Mouse (Mus musculus) lung, embryonic 14.5 days (tissue): Measurements from ENCODE around the gene Oprd1. TPM values are rescaled to one million over a fixed set of nuclear protein-coding genes. Genes with fewer than 3 reads are reported as not detected.
A peak's percentile ranks its signal among the peaks of the same experiment; 100 is the strongest.

ENCODE experiments used
- ATAC-seq: fragments of 200-750 bp; cut with Nextera tagmentation; 2 replicates; pipeline ENCODE4 v1.8.0; 2017; ENCODE audit warnings: mild to moderate bottlenecking, moderate TSS enrichment, moderate library complexity; ENCODE audit not compliant: insufficient read depth
- DNase-seq: peaks from one replicate; pipeline ENCODE4 v3.0.0-alpha.2; 2015
- H3K27ac ChIP-seq: fragments of 300-500 bp; sonication (generic); 2 replicates; pipeline ENCODE4 v1.5.1; 2014; ENCODE audit warnings: low read depth, mild to moderate bottlenecking, moderate library complexity
- H3K27me3 ChIP-seq: fragments of 300-500 bp; sonication (generic); 2 replicates; pipeline ENCODE4 v1.6.1; 2014; ENCODE audit warnings: low read length, control low read depth; ENCODE audit not compliant: insufficient read depth
- H3K36me3 ChIP-seq: fragments of 300-500 bp; sonication (generic); 2 replicates; pipeline ENCODE4 v1.6.1; 2014; ENCODE audit warnings: control low read depth; ENCODE audit not compliant: insufficient read depth
- H3K4me1 ChIP-seq: fragments of 300-500 bp; sonication (generic); 2 replicates; pipeline ENCODE4 v1.6.1; 2014; ENCODE audit warnings: antibody characterized with exemption, control low read depth; ENCODE audit not compliant: insufficient read depth
- H3K4me2 ChIP-seq: fragments of 300-500 bp; sonication (generic); 2 replicates; pipeline ENCODE4 v1.6.1; 2014; ENCODE audit warnings: mild to moderate bottlenecking
- H3K4me3 ChIP-seq: fragments of 300-500 bp; sonication (generic); 2 replicates; pipeline ENCODE4 v1.5.1; 2014; ENCODE audit warnings: low read depth, low read length
- H3K9ac ChIP-seq: fragments of 300-500 bp; sonication (generic); 2 replicates; pipeline ENCODE4 v1.6.1; 2014
- H3K9me3 ChIP-seq: fragments of 300-500 bp; sonication (generic); 2 replicates; pipeline ENCODE4 v1.6.1; 2016; ENCODE audit warnings: low read depth, low read length, control low read depth
- CTCF ChIP-seq: IDR thresholded peaks from 2 replicates; pipeline ENCODE4 v1.5.1; 2016; ENCODE audit warnings: antibody characterized with exemption, low read depth
- WGBS: fragments of 180-500 bp; shearing (Covaris S2); extraction: QIAGEN DNeasy Blood & Tissue Kit; methylation state at CpG from one replicate; pipeline ENCODE4 v1.1.7; 2014; 5-methylcytosine and 5-hydroxymethylcytosine counted together
- polyA plus RNA-seq: library from polyadenylated mRNA; unstranded; fragments of >200 nt; fragmentation: Nextera tagmentation; extraction: Ambion mirVana; gene quantifications from 2 replicates; pipeline ENCODE4 v1.2.1, GENCODE M21; 2014

Oprd1 gene
- polyA plus RNA-seq, 1 experiment from 2014 or later, result 0.04 TPM

DNA sequence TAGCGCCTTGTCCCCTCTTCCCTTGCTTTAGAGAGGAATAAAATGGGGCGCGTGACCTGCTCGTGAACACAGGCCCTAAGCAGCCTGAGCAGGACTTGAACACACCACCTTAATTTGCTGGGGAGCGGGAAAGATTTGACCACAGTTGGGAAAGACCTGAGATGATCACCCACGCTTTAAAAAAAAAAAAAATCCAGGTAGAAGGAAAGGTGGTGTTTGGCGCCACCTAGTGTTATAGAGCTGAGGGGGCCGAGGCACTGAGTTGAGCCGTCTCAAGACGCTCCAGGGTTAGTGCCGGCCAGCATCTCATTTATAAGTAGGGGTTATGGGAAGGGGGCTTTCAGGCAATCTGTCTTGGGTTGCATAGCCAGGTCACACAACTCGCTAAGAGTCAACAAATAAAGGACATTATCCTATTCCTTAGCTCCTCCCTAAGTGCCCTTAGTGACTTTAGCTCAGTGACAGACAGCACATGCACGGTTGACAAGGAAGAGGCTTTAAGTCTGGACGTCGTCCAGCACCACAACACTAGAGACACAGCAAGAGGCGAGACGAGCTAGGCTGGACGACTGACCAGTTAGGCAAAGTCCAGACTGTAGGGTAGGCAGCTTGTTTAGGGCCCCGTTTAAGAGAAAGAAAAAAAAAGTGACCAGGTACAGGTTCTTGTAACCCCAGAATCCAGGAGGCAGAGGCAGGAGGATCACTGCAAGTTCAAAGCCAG lies 64.6 kb downstream of the Oprd1 start:
- H3K9me3 ChIP-seq, result no peaks in the 10 kb centered on the region
- no peak overlapping the region for H3K9ac ChIP-seq
- H3K4me1 ChIP-seq, result peaks cover 4% of the 10 kb centered on the region; the same call in 1 of the 2 replicates
- H3K36me3 ChIP-seq, result no peaks in the 10 kb centered on the region
- peak; percentile 87 for TF ChIP-seq CTCF
- H3K4me2 ChIP-seq, result 0 out of 2 replicates have a peak overlapping the region, but pooled peaks have one; percentile 23
- ATAC-seq (no peak), DNase-seq (peak; percentile 88)
- H3K27me3 ChIP-seq, result no peaks in the 10 kb centered on the region
- H3K27ac ChIP-seq, result no peak overlapping the region
- 12% methylated on average over 19 of the region's 19 CpGs for WGBS
- H3K4me3 ChIP-seq, result no peak overlapping the region

DNA sequence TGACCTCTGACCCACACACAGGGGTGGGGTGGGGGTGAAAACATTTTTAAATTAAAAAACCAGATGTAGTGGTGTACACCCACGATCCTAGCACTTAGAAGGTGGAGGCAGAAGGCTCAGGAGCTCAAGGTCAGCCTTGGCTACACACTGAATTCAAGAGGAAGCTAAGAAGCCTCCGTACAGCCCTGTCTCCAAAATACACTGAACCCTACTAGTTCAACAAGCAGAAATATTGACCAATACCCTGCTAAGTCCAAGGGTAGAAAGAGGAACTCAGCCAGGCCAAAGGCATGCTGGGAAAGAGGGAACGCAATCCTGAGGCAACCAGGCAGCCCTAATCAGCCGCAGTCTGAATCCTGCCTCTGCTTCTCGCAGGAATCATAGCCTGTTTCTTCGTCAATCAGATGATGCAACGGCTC lies 66.0 kb downstream of the Oprd1 start:
- 57% methylated on average over 7 of the region's 7 CpGs for WGBS
- Histone ChIP-seq H3K27ac (no peak overlapping the region), H3K9me3 (no peaks in the 10 kb centered on the region), H3K9ac (no peak overlapping the region), H3K27me3 (no peaks in the 10 kb centered on the region), H3K36me3 (no peaks in the 10 kb centered on the region), H3K4me3 (no peak overlapping the region), H3K4me1 (peaks cover 4% of the 10 kb centered on the region; the same call in 1 of the 2 replicates), H3K4me2 (0 out of 2 replicates have a peak overlapping the region, but pooled peaks have one; percentile 10)
- TF ChIP-seq CTCF, result no peak
- peak; percentile 26 for DNase-seq
- no peak for ATAC-seq

DNA sequence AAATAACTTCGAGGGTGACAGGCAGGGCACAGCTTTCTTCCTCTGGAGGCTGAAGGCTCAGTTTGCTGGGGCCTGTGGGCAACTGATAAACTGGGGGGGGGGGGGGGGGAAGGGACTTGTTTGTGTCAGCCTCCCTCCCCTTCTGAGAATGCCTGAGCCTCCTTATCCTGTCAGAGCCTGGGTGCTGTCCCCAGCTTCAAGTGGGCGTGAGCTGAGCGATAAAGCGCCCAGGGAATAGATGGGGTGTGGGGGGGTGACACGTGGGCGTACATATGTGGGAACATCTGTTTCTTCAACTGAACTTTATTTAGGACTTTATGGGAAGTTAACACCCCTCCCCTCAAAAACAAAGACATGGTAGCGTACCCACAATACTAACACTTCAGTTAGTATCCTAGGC lies 66.8 kb downstream of the Oprd1 start:
- 60% methylated on average over 7 of the region's 7 CpGs for WGBS
- H3K4me3 ChIP-seq, result no peak overlapping the region

DNA sequence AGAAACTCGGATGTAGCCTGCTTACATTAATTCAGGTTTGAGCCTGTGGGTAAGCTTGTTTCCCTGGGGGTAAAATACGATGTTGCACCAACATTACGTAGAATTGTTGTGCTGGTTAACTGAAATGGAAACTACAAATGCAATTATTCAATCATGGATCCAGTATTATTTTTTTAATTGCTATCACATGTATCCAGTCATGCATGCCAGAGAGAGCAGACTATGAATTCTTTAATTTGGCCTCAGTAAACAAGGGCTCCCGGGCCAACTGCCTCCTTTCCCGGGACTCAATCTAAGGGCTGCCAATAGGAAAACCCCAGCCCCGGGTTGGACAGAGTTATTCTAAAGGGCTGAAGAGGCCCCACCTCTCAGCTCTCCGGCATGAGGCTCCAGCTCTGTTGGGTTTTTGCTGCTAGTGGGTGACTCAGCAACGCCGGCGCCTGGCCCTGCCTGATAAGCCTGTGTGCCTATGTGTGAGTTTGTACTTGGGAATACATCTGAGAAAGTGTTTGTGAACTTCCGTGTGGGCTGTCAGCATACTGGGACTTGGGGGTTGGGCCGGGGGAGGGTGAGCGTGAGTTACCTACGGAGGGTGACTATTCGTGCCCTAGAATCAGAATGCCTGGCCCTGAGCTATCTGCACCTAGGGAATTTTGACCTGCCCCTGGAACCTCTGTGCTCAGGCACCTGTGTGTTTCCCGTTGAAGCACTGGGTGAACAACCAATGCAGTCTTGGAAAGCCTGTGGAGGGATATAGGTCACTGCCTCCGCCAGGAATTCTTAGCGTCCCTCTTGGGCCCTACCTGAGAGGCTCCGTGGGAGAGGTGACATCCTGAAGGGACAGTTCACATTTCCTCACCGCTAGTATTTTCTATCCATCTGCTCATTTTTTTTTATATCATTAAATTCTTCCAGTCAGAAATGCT lies 67.5 kb downstream of the Oprd1 start:
- Histone ChIP-seq H3K4me3 (peak overlapping the region; percentile 6; the same call in 1 of the 2 replicates), H3K4me2 (peak overlapping the region; percentile 49), H3K27ac (peak overlapping the region; percentile 87), H3K9ac (no peak overlapping the region), H3K4me1 (peaks cover 4% of the 10 kb centered on the region; the same call in 1 of the 2 replicates), H3K27me3 (no peaks in the 10 kb centered on the region), H3K36me3 (no peaks in the 10 kb centered on the region), H3K9me3 (no peaks in the 10 kb centered on the region)
- ATAC-seq, result peak; percentile 39
- 23% methylated on average over 20 of the region's 20 CpGs for WGBS
- peak; percentile 75 for DNase-seq
- TF ChIP-seq CTCF, result no peak

More for the DNA sequence above, 66.8 kb downstream of the Oprd1 start:
- DNase-seq (no peak), ATAC-seq (no peak)
- Histone ChIP-seq H3K27ac (peak overlapping the region; percentile 87), H3K9ac (no peak overlapping the region; the same call in 1 of the 2 replicates), H3K36me3 (no peaks in the 10 kb centered on the region), H3K27me3 (no peaks in the 10 kb centered on the region), H3K4me1 (peaks cover 4% of the 10 kb centered on the region; the same call in 1 of the 2 replicates), H3K4me2 (peak overlapping the region; percentile 49), H3K9me3 (no peaks in the 10 kb centered on the region)
- no peak for TF ChIP-seq CTCF

DNA sequence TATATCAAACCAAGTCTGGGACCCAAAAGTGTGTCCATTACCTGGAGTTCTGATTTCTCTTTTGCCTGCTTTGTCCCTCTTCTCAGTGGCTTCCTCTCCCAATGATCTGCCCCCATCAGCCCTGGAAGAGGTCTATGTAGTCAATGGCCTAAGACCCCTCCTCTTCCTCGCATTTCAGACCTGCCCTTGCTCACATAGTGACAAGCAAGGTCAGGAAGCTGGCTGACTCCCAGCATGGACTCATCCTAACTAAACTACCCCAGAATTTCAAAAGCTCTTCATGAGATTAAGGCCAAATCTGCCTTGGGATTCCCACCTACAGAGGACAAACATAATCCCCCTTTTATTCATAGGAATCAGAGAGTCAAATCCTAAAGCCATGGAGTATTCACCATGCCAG lies 68.5 kb downstream of the Oprd1 start:
- H3K27ac ChIP-seq, result peak overlapping the region; percentile 87

DNA sequence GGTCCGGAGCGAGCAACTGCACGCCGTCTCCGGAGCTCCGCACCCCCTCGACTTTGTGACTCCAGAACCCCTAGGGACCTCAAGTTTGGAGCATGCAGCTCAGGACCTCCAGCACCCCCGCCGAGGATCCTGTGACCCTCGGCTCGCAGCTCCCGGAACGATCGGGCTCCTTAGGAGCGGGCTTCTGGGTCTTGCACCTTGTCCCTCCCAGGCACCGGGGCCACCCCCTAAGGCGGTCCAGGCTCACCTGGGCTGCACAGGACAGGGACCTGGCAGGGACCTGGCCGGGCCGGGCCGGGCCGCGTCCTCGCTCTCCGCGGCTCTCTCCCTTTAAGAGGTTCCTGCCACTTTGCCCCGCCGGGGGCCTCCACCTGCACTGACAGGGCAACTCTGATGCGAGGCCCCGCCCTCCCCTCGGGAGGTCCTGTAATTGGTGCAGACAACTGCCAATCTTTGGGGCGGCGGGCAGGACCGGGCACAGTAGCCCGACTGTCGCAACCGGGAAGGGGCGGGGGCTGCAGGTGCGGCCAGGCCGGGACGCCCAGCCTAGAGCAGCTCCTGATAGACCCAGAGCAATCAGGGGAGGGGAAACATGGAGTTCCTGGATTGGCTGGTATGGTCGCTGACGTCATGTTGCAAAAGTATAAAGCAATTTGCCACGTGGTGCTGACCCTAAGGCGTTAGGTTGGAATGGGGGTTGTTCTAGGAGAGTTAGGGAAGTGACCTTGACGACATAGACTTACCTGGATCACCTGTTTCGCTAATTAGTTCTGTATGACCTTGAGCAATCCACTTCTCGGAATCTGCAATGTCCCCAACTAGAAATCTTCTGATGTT lies 69.1 kb downstream of the Oprd1 start, which contains the start of gene Epb41:
TSS of gene Epb41 (minus strand) at position 389 of the 837 bp plus-strand sequence.
- Histone ChIP-seq H3K4me3 (peak within 1 kb of the TSS; percentile 76), H3K27ac (peak within 1 kb of the TSS; percentile 87), H3K9ac (peak within 1 kb of the TSS; percentile 72), H3K4me2 (peak within 1 kb of the TSS; percentile 99), H3K9me3 (no peaks in the 10 kb centered on the region), H3K4me1 (peaks cover 4% of the 10 kb centered on the region; the same call in 1 of the 2 replicates), H3K27me3 (no peaks in the 10 kb centered on the region), H3K36me3 (no peaks in the 10 kb centered on the region)
- 2% methylated on average over 47 of the region's 47 CpGs for WGBS
- TF ChIP-seq CTCF, result no peak
- DNase-seq (peak; percentile 95), ATAC-seq (peak; percentile 95)

More for the DNA sequence above, 68.5 kb downstream of the Oprd1 start:
- H3K4me1 ChIP-seq, result peaks cover 4% of the 10 kb centered on the region; the same call in 1 of the 2 replicates
- no peak for TF ChIP-seq CTCF
- H3K4me3 ChIP-seq, result no peak overlapping the region; the same call in 1 of the 2 replicates
- H3K4me2 ChIP-seq, result peak overlapping the region; percentile 99
- no peaks in the 10 kb centered on the region for H3K27me3 ChIP-seq
- DNase-seq (no peak), ATAC-seq (no peak)
- WGBS, result 41% methylated on average over 1 of the region's 1 CpGs
- H3K9ac ChIP-seq, result no peak overlapping the region
- no peaks in the 10 kb centered on the region for H3K9me3 ChIP-seq
- H3K36me3 ChIP-seq, result no peaks in the 10 kb centered on the region
